Mouse (Mus musculus): ENCODE results near the gene Aprt. TPM values are rescaled to one million over a fixed set of nuclear protein-coding genes. Genes with fewer than 3 reads are reported as not detected.
A peak's percentile ranks its signal among the peaks of the same experiment; 100 is the strongest.
"Not testable (repeated sequence)": the region's sequence is repeated elsewhere in the genome, so short reads cannot be mapped to it uniquely, and the experiment has no call there.

The Aprt gene
- total RNA-seq, 1 experiment from 2014 or later, result 72.1 TPM

DNA sequence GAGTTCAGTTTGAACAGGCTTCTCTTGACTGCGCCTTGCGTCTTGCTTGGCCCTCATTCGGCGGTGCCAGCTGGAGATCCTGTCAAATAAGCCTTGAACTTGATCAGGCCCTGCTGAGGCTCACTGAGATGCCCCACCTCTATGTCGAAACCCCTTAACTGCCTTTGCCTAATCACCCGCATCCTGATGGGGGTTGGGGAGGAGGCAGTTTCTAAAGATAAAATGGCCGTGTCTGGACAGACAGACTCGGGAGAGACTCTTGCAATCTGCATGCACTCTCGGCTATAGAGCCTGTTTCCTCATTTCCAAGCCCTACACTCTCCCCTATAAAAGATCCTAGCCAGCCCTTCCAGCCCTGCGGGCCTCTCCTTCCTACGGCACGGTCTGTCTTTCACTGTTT, 16.5 kb upstream of the Aprt start:
- ATAC-seq (replicated peaks; ENCODE audit: low read depth, poor library complexity, severe bottlenecking), result peak; percentile 44

DNA sequence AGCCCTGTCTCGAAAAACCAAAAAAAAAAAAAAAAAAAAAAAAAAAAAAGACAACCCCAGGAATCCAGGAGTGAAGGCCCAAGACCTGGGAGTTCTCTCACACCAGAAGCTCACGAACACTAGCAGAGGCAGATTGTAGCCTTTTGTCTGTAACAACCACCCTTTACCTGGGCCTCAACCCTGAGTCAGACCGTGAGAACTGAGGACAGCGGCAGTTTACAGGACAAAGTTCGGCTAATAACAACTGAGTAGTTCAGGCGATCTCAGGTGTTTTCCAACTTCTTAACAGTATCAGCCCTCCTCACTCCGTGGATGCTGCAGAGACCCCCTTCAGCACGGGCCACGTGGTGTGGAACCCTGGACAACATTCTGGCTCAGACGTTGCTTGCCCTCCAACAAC, 10.0 kb upstream of the Aprt start:
- no peak for ATAC-seq (replicated peaks; ENCODE audit: low read depth, poor library complexity, severe bottlenecking)

DNA sequence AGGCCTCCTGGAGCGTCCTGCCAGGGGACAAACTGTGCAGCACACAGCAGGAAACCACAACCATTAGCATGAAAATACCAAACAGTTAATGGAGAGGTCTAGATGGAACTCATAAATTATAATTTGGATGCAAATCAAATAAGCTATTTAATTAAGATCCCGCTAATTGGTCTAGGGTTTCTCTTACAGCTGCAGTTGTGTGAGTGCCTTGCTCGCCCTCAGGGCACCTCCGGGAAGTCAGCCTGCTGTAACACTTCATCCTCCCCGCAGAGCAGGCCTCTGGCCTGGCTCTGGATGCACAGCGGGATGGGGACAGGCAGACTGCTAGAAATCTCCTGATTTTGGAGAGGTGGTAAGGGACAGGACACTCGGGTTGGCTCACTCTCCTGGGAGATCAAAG, 9.5 kb upstream of the Aprt start:
- no peak for ATAC-seq (replicated peaks; ENCODE audit: low read depth, poor library complexity, severe bottlenecking)

DNA sequence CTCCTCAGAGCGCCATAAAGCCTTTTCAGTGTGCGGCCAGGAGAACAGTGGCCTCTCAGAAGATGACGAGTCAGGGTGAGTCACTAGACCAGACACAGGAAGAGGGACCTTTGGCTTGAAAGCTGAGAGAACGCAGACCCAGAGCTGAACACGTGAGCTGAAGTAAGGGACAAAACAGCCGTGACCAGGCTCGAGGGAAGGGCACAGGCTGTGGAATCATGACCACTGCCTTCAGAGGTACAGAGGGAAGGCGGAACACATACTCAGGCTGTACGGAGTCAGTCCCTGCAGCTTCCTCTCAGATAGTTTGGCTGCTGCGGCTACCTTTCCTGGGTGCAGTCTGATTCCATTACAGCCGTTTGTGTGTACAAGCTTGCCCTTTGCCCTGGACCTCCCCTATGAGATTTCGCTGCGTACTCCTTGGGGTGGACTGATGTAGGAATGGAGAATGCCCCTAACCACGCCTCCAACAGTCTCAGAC, 8.7 kb upstream of the Aprt start:
- no peak for ATAC-seq (replicated peaks; ENCODE audit: low read depth, poor library complexity, severe bottlenecking)

DNA sequence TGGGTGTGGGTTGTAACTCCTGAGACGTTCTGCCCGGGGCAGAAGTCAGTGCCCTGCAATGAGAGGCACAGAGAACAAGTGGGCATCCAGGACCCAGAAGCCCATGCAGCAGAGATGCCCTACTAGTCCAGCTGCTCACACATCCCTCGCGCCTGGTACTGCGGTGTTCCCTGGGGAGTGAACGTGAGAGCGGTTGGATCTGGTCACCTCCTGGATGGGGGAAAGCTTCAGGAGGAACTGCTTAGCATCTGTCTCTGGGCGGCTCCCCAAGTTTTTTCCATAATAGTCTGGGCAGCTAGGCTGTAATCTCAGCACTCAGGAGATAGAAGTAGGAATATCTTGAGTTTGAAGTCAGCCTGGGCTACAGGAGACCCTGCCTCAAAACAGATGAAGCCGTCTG, 8.3 kb upstream of the Aprt start:
- no peak for ATAC-seq (replicated peaks; ENCODE audit: low read depth, poor library complexity, severe bottlenecking)

DNA sequence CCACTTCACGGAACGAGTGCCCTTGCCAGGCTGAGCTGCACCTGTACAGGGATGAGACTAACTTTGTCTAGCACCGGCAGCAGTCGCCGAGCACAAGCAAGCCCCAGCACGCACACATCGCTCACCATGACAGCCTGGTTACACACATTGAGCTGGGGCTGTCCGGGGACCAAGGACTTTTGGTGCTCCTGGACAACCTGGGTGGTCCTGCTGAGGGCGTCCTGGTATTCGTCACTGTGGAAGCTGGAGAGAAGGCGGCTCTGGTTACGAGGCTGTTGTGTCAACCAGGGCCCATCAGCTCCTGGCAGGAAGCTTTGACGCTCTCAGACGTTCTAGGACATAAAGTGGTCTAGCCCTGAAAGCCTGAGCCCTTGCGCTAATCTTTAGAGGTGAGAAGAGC, 4.2 kb upstream of the Aprt start:
- no peak for ATAC-seq (replicated peaks; ENCODE audit: low read depth, poor library complexity, severe bottlenecking)

DNA sequence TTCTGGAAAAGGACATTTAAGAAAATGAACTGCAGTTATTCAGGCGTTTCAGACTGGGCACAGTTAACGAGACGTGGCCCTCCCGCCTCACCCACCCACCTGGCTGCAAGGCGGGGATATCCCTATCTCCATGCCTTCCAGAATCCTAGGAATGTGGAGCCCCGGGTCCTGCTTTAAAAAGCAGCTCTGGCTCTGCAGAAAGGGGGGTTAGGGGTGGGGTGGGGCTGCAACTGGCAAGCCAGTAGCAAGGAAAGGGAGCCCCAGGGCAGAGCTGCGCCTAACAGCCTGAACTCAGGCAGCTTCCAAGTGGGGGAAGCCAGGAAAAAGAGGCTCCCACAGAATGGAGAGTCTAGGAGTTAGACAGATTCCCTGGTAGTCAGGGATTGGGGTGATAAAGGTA, 2.5 kb upstream of the Aprt start:
- ATAC-seq (replicated peaks; ENCODE audit: low read depth, poor library complexity, severe bottlenecking), result no peak

DNA sequence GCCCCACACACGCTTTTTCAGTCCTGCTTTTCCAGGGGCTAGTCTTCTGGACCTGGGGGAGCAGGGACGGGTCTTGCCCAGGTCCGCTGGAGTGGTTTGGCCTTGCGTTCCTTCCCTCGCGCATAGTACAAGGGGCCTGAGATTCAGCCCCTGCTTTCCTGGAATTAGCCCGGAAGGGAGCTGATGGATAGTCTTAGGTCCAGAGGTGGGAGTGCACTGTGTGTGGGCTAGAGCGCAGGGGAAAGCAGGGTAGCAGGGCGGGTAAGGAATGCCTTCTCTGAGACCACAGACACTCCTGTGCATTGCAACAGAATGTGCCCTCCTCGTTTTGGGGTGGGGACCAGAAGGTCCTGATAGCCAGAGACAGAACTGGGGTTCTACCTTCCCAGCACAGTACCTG, 407 bp upstream of the Aprt start:
- ATAC-seq (replicated peaks; ENCODE audit: low read depth, poor library complexity, severe bottlenecking), result no peak

DNA sequence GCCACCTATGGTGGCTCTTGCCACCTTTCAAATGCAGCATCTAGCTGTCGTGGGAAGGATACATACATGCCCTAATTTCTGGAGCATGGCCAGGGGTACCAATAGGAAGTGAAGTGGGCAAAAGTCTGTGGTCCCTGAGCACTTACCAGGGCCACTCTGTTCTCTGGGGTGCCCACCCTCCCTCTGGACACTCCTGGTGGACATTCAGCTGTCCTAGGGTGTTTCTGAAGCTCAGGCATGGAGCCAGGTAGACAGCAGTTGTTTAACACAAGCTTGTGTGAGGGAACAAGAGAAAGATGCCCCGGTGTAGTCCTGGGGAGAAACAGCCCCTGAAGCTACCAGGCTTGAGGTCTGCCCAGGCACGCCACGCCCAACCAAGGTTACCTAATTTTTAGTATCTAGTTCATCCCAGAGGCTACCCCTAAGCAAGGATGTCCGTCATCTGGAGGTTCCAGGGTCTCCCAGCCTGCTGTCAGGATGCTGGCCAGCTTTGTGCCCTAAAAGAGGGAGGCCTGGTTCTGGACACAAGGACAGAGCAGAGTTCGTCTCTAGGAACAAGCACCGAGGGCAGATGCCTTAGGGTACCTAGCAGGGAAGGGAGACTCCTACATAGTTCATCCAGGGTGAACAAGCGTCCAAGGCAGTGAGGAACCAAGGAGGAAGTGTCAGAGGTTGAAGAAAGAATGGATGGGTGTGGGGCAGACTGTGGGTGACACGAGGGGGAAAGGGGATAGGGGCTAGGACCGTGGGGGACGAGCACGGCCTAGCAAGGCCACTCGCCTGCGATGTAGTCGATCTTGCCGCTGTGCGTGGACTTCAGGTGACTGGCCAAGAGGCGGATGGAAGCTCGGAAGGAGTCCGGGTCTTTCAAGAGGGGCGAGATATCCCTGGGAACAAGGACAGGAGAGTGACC, 718 bp downstream of the Aprt start:
- ATAC-seq (replicated peaks; ENCODE audit: low read depth, poor library complexity, severe bottlenecking), result no peak

DNA sequence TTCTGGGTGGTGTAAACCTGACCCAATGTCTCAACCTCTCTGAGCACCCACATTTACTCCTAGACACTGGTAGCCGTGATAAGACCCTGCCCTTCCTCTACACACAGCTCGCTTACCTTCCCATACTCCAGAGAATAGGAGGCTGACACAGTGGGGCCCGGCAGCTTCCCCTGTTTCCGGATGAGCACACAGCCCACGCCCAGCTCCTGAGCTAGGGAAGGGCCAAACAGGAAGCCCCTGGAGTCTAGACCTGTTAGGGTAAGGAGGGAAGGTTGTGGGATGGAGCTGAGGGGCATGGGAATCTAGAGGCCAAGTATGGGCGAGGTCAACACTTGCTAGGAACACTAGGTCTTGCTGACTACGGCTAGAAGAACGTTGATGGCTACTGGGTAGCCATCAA, 1.4 kb downstream of the Aprt start:
- no peak for ATAC-seq (replicated peaks; ENCODE audit: low read depth, poor library complexity, severe bottlenecking)

DNA sequence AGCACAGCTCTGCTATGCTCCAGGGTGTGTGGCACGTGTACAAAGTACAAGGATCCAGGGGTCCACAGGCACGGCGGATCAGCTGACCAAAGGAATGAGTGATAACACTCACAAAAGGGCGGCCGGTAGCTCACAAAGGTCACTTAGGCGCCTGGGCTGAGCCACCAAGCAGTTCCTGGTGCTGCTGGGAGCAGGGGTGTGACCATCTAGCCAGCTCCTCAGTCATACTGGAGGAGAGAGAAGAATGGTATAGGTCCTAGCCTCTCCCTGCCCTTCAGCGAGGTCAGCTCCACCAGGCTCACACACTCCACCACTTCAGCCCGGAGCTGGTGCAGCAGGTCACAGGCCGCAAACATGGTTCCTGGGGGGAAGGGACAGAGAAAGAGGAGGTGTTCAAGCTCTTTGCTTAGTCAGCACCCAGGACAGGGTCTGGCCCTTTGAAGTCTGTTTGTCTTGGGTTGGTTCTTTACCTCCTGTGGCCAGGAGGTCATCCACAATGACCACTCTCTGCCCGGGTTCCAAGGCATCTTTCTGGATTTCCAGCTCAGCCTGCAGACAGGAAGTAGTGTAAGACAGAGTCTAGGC, 1.9 kb downstream of the Aprt start:
- ATAC-seq (replicated peaks; ENCODE audit: low read depth, poor library complexity, severe bottlenecking), result no peak

DNA sequence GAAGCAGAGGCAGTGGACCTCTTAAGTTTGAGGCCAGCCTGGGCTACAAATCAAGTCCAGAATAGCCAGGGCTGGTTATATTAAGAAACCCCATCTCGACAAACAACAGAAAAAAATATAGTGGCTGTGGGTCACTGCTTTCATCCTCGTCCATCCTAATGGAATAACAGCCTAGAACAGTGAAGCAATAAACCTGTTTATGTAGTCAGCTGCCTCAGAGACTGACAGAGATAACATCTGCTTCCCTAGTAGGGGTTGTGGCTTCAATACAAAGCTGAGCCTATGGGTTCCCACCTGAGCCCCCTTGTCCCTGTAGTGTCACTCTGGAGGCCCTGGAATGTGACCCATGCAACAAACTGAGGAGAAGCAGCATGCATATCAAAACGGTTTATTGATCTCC, 2.4 kb downstream of the Aprt start:
- ATAC-seq (replicated peaks; ENCODE audit: low read depth, poor library complexity, severe bottlenecking), result no peak

DNA sequence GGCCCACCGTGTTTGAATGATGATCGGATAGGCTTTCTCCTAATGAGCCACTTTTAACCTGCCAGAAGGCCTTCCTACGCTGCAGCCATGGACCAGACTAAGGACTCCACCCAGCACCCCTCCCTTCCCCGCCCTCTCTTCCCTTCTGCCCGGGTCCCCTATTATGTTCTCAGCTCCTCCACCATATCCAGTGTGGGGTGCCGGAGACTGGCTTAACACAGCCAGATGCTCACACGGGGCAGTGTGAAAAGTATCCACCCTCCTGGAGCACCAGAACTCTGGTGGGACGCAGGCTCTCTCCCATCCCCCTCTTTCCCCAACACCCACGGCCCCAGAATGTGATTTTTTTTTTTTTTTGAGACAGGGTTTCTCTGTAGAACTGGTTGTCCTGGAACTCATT, 3.1 kb downstream of the Aprt start:
- ATAC-seq (replicated peaks; ENCODE audit: low read depth, poor library complexity, severe bottlenecking), result no peak

DNA sequence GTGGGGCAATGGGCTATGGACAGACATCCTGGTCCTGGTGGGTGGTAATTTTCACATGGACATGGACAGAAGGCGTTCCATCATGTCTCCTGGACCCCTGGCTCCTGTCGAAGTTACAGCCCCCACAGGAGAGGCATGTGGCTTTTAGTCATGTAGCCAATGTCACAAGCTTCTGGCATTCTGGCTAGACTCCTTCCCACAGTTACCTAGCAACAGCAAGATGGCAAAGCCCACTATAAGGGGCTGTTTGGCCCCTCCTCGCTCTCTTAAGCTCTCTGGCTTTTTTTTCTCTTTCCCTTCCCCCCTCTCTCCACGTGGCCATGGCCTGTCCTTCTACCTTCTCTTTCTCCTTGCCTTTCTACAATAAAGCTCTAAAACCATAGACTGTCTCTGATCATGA, 3.5 kb downstream of the Aprt start:
- not testable (repeated sequence) for ATAC-seq (replicated peaks; ENCODE audit: low read depth, poor library complexity, severe bottlenecking)

DNA sequence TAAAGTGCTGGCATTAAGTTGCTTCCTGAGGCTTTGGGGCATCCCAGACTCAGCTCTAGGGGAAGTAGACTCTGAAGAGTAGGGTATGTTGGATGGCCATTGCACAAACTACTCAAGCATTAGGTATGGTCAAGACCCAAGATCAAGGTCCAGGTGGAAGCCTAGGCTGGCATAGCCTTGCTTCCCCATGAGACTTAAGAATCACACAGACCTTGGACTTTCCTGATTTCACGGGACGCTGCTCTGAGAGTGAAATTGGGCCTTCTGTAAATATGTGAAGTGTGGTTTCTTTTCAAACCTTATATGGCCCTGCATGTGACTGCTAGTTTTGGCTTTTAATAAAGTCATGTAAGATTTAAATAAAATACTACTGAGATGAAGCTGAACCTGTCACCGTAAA, 4.0 kb downstream of the Aprt start:
- no peak for ATAC-seq (replicated peaks; ENCODE audit: low read depth, poor library complexity, severe bottlenecking)

DNA sequence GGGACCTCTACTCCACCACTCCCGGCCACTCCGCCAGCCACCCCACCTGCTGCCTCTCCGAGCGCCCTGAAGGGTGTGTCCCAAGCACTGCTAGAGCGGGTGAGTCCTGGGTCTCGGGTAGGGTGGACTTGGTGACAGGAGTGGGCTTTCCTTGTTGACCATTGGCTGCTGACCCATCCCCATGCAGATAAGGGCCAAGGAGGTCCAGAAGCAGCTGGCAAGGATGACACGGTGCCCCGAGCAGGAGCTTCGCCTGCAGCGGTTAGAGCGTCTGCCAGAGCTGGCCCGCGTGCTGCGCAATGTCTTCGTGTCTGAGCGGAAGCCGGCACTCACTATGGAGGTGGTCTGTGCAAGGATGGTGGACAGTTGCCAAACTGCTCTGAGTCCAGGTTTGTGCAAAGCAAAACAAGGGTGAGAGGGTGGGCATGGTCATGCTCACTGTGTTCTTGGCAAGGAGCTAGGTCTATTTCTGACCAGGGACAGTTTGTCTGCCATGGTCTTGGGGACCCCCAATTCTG, 4.9 kb downstream of the Aprt start:
- no peak for ATAC-seq (replicated peaks; ENCODE audit: low read depth, poor library complexity, severe bottlenecking)

DNA sequence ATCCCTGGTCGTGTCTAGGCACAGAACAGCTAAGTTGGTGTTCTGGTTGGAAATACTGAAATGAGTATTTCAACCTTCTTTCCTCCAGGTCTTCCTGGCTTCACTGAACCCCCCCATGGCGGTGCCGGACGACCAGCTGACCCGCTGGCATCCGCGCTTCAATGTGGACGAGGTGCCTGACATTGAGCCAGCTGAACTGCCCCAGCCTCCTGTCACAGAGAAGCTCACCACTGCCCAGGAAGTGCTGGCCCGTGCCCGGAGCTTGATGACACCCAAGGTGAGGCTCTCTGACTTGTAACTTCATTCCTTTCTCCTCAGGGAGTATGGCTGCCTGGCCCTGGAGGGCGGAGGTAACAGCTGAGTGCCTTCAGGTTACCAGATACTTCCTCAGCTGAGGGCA, 5.6 kb downstream of the Aprt start:
- no peak for ATAC-seq (replicated peaks; ENCODE audit: low read depth, poor library complexity, severe bottlenecking)

DNA sequence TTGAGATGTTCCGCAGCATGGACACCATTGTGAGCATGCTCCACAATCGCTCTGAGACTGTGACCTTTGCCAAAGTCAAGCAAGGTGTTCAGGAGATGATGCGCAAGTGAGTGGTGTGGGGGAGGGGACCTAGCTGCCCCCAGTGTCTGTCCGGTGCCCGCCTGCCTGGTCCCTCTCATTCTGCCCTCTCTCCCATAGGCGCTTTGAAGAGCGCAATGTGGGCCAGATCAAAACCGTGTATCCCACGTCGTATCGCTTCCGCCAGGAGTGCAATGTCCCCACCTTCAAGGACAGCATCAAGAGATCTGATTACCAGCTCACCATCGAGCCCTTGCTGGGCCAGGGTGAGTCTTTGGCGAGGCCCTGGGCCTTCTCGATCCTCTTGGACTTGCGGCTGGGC, 6.7 kb downstream of the Aprt start:
- no peak for ATAC-seq (replicated peaks; ENCODE audit: low read depth, poor library complexity, severe bottlenecking)

DNA sequence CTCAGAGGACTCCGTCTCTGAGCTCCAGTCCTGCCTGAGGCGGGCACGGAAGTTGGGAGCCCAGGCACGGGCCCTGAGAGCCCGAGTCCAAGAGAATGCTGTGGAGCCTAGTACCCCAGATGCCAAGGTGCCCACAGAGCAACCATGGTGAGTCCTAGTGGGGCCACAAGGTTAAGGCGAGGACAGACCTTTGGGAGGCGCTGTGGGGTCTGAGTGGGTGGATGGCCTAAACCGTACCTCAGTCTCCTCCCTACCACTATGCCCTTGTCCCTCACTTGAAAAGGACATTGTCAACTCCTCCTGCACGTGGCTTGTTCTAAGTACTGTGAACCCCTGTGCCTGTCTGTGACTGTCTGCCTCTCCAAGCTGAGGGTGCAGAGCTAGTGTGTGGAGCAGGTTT, 7.4 kb downstream of the Aprt start:
- no peak for ATAC-seq (replicated peaks; ENCODE audit: low read depth, poor library complexity, severe bottlenecking)

DNA sequence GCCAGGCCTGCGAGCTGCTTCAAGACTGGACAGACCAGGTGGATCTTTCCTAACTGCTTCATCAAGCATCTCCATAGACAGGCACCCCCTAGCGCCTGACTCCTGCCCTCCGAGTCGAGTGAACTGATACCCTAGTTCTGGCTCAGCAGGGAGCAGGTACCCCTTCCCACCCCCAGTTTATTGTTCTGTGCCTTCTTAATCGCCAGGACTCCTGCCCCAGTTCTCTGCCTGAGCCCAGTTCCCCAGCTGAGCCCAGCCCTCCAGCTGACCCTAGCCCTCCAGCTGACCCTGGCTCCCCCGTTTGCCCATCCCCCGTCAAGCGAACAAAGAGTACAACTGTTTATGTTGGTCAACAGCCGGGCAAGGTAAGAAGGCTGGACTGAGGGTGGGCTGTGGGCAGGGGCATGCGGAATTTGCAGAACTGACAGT, 7.8 kb downstream of the Aprt start:
- no peak for ATAC-seq (replicated peaks; ENCODE audit: low read depth, poor library complexity, severe bottlenecking)

DNA sequence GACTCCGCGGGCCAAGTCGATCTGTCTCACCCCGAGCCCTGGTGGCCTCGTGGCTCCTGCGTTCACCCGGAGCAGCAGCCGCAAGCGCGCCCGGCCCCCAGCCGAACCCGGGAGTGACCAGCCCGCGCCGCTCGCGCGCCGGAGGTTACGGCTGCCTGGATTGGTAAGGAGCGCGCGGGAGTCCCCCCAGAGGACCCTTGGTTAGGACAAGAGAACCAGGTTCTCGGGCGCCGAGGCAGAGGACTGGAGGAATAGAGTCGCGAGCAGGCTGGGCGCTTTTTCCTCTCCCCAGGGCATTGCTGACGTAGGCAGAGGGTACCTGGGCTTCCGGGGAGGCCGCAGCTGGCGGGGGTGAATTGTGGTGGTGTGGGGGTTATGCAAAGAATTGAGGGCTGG, 8.6 kb downstream of the Aprt start:
- ATAC-seq (replicated peaks; ENCODE audit: low read depth, poor library complexity, severe bottlenecking), result no peak
